Mouse (Mus musculus) embryonic facial prominence, embryonic 13.5 days (tissue): ENCODE measurements around the gene Magi1. TPM values are rescaled to one million over a fixed set of nuclear protein-coding genes. Genes with fewer than 3 reads are reported as not detected.

ENCODE experiments used
- ATAC-seq: fragments of 200-750 bp; cut with Nextera tagmentation; 2 replicates; pipeline ENCODE4 v1.8.0; 2017; ENCODE audit warnings: low read depth; ENCODE audit not compliant: insufficient number of reproducible peaks, insufficient read depth, low FRiP score, low TSS enrichment
- H3K27ac ChIP-seq: fragments of 300-500 bp; sonication (generic); 2 replicates; pipeline ENCODE4 v1.5.1; 2015; ENCODE audit warnings: moderate library complexity, mild to moderate bottlenecking, inconsistent platforms
- H3K27me3 ChIP-seq: fragments of 300-500 bp; sonication (generic); 2 replicates; pipeline ENCODE4 v1.6.1; 2015; ENCODE audit warnings: mild to moderate bottlenecking, inconsistent platforms
- H3K36me3 ChIP-seq: fragments of 300-500 bp; sonication (generic); 2 replicates; pipeline ENCODE4 v1.6.1; 2015; ENCODE audit warnings: mild to moderate bottlenecking, inconsistent platforms
- H3K4me1 ChIP-seq: fragments of 300-500 bp; sonication (generic); 2 replicates; pipeline ENCODE4 v1.6.1; 2015; ENCODE audit warnings: inconsistent platforms
- H3K4me2 ChIP-seq: fragments of 300-500 bp; sonication (generic); 2 replicates; pipeline ENCODE4 v1.6.1; 2015; ENCODE audit warnings: moderate library complexity, mild to moderate bottlenecking, inconsistent platforms
- H3K4me3 ChIP-seq: fragments of 300-500 bp; sonication (generic); 2 replicates; pipeline ENCODE4 v1.5.1; 2015; ENCODE audit warnings: mild to moderate bottlenecking, inconsistent platforms
- H3K9ac ChIP-seq: fragments of 300-500 bp; sonication (generic); 2 replicates; pipeline ENCODE4 v1.6.1; 2015; ENCODE audit warnings: mild to moderate bottlenecking, inconsistent platforms
- H3K9me3 ChIP-seq: fragments of 300-500 bp; sonication (generic); 2 replicates; pipeline ENCODE4 v1.6.1; 2016; ENCODE audit warnings: inconsistent platforms
- WGBS: fragments of 180-500 bp; shearing (Covaris S2); methylation state at CpG from one replicate; pipeline ENCODE4 v1.1.7; 2015; ENCODE audit warnings: mixed read lengths; 5-methylcytosine and 5-hydroxymethylcytosine counted together
- polyA plus RNA-seq: library from polyadenylated mRNA; unstranded; fragments of >200 nt; fragmentation: Nextera tagmentation; extraction: Ambion mirVana; gene quantifications from 2 replicates; pipeline ENCODE4 v1.2.1, GENCODE M21; 2015

The Magi1 gene
- polyA plus RNA-seq, 1 experiment from 2014 or later = 13.1 TPM

- H3K9me3 ChIP-seq = no peaks in the 10 kb centered on the region
- no peak for ATAC-seq
- no peak overlapping the region for H3K4me2 ChIP-seq
- no peaks in the 10 kb centered on the region for H3K36me3 ChIP-seq
- H3K9ac ChIP-seq = no peak overlapping the region
- H3K4me1 ChIP-seq = peaks cover 10% of the 10 kb centered on the region; the same call in 1 of the 2 replicates
- no peak overlapping the region for H3K4me3 ChIP-seq
- WGBS = 80% methylated on average over 4 of the region's 4 CpGs
- H3K27me3 ChIP-seq = no peaks in the 10 kb centered on the region
- H3K27ac ChIP-seq = no peak overlapping the region; the same call in 1 of the 2 replicates
These were observed 554.9 kb downstream of the Magi1 start for GRCm38 (mm10) chr6:93728791-93729190.

GRCm38 (mm10) chr6:93727630-93728178, 556.0 kb downstream of the Magi1 start:
- no peaks in the 10 kb centered on the region for H3K9me3 ChIP-seq
- no peak for ATAC-seq

GRCm38 (mm10) chr6:93726829-93727455, 556.8 kb downstream of the Magi1 start:
- 50% methylated on average over 7 of the region's 7 CpGs for WGBS
- H3K4me2 ChIP-seq = no peak overlapping the region
- H3K4me1 ChIP-seq = peaks cover 10% of the 10 kb centered on the region; the same call in 1 of the 2 replicates
- H3K9ac ChIP-seq = no peak overlapping the region
- no peak overlapping the region for H3K4me3 ChIP-seq
- H3K36me3 ChIP-seq = no peaks in the 10 kb centered on the region
- no peak for ATAC-seq
- no peak overlapping the region for H3K27ac ChIP-seq
- no peaks in the 10 kb centered on the region for H3K27me3 ChIP-seq
- H3K9me3 ChIP-seq = no peaks in the 10 kb centered on the region

More at GRCm38 (mm10) chr6:93727630-93728178, 556.0 kb downstream of the Magi1 start:
- Histone ChIP-seq H3K36me3 (no peaks in the 10 kb centered on the region), H3K4me3 (no peak overlapping the region), H3K4me1 (peaks cover 10% of the 10 kb centered on the region; the same call in 1 of the 2 replicates), H3K27ac (no peak overlapping the region), H3K4me2 (no peak overlapping the region), H3K9ac (no peak overlapping the region), H3K27me3 (no peaks in the 10 kb centered on the region)
- 36% methylated on average over 15 of the region's 15 CpGs for WGBS

- ATAC-seq = no peak
- Histone ChIP-seq H3K4me2 (no peak overlapping the region), H3K9me3 (no peaks in the 10 kb centered on the region), H3K27me3 (no peaks in the 10 kb centered on the region), H3K4me3 (no peak overlapping the region), H3K4me1 (peaks cover 10% of the 10 kb centered on the region; the same call in 1 of the 2 replicates), H3K27ac (no peak overlapping the region), H3K36me3 (no peaks in the 10 kb centered on the region), H3K9ac (no peak overlapping the region)
- 87% methylated on average over 10 of the region's 10 CpGs for WGBS
These were observed 557.6 kb downstream of the Magi1 start for GRCm38 (mm10) chr6:93726121-93726520.

- H3K36me3 ChIP-seq = no peaks in the 10 kb centered on the region
- H3K27me3 ChIP-seq = no peaks in the 10 kb centered on the region
- no peaks in the 10 kb centered on the region for H3K9me3 ChIP-seq
- no peak overlapping the region for H3K4me3 ChIP-seq
- no peak overlapping the region for H3K9ac ChIP-seq
- ATAC-seq = no peak
- H3K4me1 ChIP-seq = peaks cover 10% of the 10 kb centered on the region; the same call in 1 of the 2 replicates
- H3K27ac ChIP-seq = no peak overlapping the region
- H3K4me2 ChIP-seq = no peak overlapping the region
- 71% methylated on average over 7 of the region's 7 CpGs for WGBS
These were observed 559.0 kb downstream of the Magi1 start for GRCm38 (mm10) chr6:93724749-93725148.

GRCm38 (mm10) chr6:93723226-93723625, 560.5 kb downstream of the Magi1 start:
- 45% methylated on average over 2 of the region's 2 CpGs for WGBS
- H3K4me3 ChIP-seq = no peak overlapping the region
- no peak overlapping the region for H3K4me2 ChIP-seq
- H3K9ac ChIP-seq = no peak overlapping the region
- peaks cover 4% of the 10 kb centered on the region for H3K27me3 ChIP-seq
- H3K36me3 ChIP-seq = no peaks in the 10 kb centered on the region
- H3K27ac ChIP-seq = no peak overlapping the region
- ATAC-seq = no peak
- H3K9me3 ChIP-seq = no peaks in the 10 kb centered on the region
- H3K4me1 ChIP-seq = peaks cover 13% of the 10 kb centered on the region

GRCm38 (mm10) chr6:93719532-93719931, 564.2 kb downstream of the Magi1 start:
- H3K4me2 ChIP-seq = no peak overlapping the region
- H3K36me3 ChIP-seq = no peaks in the 10 kb centered on the region
- H3K9me3 ChIP-seq = no peaks in the 10 kb centered on the region
- H3K9ac ChIP-seq = no peak overlapping the region
- peaks cover 35% of the 10 kb centered on the region for H3K4me1 ChIP-seq
- WGBS = 37% methylated on average over 4 of the region's 4 CpGs
- no peak for ATAC-seq
- no peak overlapping the region for H3K4me3 ChIP-seq
- H3K27ac ChIP-seq = no peak overlapping the region
- H3K27me3 ChIP-seq = peaks cover 34% of the 10 kb centered on the region

GRCm38 (mm10) chr6:93718385-93718784, 565.3 kb downstream of the Magi1 start:
- peaks cover 34% of the 10 kb centered on the region for H3K27me3 ChIP-seq
- no peak overlapping the region for H3K4me2 ChIP-seq
- no peaks in the 10 kb centered on the region for H3K9me3 ChIP-seq
- H3K27ac ChIP-seq = no peak overlapping the region
- no peak overlapping the region for H3K9ac ChIP-seq
- 17% methylated on average over 5 of the region's 5 CpGs for WGBS
- H3K4me1 ChIP-seq = peaks cover 35% of the 10 kb centered on the region
- ATAC-seq = no peak
- no peaks in the 10 kb centered on the region for H3K36me3 ChIP-seq
- H3K4me3 ChIP-seq = no peak overlapping the region

- Histone ChIP-seq H3K4me2 (peak overlapping the region; percentile 54; the same call in 1 of the 2 replicates), H3K36me3 (no peaks in the 10 kb centered on the region), H3K9me3 (no peaks in the 10 kb centered on the region), H3K4me3 (no peak overlapping the region), H3K9ac (no peak overlapping the region), H3K27me3 (peaks cover 34% of the 10 kb centered on the region), H3K27ac (no peak overlapping the region), H3K4me1 (peaks cover 35% of the 10 kb centered on the region)
- ATAC-seq = no peak
- WGBS = 38% methylated on average over 7 of the region's 7 CpGs
These were observed 565.8 kb downstream of the Magi1 start for GRCm38 (mm10) chr6:93717826-93718375.

- Histone ChIP-seq H3K36me3 (0 out of 2 replicates have a peak, but pooled peaks cover 4% of the 10 kb centered on the region), H3K9me3 (no peaks in the 10 kb centered on the region), H3K27me3 (peaks cover 34% of the 10 kb centered on the region), H3K4me3 (peak overlapping the region; percentile 19), H3K27ac (no peak overlapping the region), H3K9ac (no peak overlapping the region), H3K4me2 (peak overlapping the region; percentile 54), H3K4me1 (peaks cover 35% of the 10 kb centered on the region)
- ATAC-seq = no peak
- 7% methylated on average over 24 of the region's 24 CpGs for WGBS
These were observed 566.8 kb downstream of the Magi1 start for GRCm38 (mm10) chr6:93716686-93717625.
